Mouse (Mus musculus) spleen, adult 12 weeks (tissue): Measurements from ENCODE around the gene Rab1b.
"Not testable (repeated sequence)": the region's sequence is repeated elsewhere in the genome, so short reads cannot be mapped to it uniquely, and the experiment has no call there.

Source experiments
- DNase-seq: peaks from one replicate; pipeline ENCODE4 v3.0.0; 2022; ENCODE audit warnings: low spot score

Rab1b gene

DNA sequence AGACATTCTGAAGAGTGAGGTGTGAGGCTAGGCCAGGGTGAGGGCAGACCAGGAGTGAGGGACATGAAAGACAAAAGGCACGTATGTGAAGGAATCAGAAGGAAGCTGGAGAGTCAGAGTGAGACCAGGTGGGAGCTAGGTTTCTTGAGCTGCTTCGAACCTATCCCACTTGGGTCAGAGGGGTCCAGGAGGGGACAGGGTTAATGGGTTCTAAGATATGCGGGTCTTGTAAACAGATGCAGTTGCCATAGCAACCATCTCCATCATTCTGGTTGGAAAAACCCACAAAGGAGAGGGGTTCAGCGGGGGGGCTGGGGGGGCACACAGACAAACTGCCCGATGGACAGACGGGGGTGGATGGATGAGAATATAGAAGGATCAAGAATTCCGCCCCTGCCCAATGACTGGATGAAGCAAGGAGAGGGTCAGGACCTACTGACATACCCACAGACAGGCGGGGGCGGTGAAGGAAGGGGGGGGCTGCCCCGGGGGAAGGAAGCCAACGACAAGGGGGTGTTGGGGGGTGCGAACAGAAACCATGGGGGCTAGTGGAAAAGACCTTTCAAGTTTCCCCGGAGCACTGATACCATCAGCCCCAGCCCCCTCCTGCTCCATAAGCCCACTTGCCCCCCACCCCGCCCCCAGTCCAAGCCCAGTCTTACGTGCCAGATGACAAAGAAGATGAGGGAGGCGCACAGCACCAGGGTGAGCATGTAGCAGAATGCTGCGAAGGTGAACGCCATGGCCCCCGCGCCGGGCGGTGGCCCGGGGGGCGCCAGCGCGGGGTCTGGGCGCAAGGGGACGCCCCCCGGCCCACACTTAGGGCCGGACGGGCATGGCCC, 9.1 kb downstream of the Rab1b start:
- no peak for DNase-seq

DNA sequence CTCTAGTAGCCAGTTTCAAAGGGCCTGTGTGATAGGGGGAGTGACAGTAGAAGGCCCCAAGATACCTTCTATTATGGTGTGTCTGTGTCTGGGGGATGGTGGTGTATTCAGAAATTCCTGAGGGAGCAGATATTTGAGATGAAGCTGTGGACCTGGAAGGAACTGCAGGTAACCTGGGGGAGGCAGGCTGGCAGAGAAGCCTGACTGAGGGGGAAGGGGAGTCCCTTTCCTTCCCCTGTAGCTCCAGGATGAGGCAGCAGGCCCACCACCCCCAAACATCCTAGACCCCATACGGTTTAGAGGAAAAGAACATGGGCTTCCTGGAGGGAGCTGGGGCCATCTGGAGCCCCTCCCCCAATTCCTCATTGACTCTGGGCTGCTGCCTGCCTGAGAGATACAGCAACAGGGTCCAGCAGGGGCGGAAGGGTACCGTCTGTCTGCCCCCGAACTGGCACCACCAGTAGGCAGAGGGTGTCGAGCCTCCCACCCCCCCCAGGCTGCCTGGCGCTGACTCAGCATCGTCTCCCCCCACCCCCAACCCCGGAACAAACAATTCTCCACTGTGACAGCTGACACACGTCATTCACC, 10.9 kb downstream of the Rab1b start:
- DNase-seq: no peak

DNA sequence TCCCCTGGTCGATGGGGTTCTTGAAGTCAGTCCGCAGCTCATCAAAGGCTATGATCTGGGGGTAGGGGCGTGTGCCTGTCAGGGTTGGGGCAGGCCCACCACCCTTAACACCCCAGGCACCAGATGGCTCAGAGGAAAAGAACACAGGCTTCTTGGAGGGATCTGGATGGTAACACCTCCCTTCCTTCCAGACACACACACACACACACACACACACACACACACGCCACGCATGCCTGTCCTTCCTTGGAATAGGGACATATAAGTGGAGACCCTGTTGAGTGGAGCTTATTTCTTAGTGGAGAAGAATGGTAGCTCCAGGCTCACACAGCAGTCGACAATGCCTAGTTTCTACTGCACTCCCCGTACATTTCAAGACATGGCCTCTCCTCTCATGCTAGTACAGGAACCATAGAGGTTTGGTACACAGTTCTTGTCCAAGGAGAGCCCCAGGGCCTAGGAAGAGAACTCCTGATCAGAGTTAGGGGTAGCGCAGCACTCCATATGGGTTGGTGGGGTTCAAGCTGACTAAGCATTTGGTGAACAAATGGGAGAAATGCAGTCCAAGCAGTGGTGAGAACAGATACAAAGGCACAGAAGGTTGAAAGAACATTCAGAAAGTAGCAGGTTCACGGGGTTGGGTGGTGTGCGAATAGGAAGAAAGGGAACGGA, 12.0 kb downstream of the Rab1b start:
- no peak for DNase-seq

DNA sequence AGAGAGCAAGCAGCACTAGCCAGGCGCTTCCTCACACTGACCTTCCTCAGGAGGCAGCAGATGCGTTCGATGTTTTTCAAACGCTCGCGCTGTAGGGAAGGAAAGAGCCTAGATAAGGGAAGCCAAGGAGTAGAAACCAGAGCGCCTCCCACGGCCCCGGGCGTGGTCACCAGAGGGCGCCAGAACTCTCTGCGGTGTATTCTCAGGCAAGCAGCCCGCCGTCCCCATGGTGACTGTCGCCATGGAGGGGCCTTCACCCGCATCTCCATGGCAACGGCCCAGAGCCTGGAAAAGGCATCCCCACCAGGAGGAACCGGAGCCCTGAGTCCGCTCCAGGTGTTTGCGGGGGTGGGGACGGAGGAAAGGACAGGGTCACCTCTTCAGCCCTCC, 12.6 kb downstream of the Rab1b start:
- DNase-seq: peak; percentile 78

DNA sequence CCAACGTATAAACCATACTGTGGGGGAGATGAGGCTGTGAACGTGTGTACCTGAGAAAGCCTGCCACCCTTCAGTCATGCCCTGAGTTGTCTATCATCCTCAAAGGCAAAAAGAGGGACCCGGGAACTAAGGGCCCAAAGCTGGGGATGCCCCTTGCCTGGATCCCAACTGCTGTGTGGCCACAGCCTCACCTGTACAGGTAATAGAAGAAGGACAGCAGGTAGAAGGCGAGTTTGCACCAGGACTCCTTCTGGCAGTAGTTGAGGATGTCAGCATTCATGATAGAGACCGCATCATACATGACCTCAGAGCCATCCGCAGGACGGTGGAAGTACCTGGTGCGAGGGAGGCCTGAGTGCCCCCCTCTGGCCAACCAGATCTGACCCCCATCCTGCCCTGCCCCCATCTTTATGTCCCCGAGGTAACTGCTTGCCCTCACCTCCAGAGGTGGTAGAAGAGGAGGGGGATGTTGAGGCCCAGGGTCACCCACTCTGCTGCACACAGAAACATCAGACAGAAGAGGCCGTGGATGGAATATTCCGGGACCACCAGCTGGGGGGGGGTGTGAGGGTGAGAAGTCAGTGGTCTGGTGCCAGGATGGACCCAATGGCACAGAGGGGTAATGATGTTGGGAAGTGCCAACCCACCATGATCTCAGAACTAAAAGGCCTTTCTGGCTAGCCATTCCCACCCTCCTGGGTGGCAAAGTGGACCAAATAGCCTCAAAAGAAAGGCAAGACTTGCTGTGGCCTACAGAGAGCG, 13.2 kb downstream of the Rab1b start:
- DNase-seq: no peak

DNA sequence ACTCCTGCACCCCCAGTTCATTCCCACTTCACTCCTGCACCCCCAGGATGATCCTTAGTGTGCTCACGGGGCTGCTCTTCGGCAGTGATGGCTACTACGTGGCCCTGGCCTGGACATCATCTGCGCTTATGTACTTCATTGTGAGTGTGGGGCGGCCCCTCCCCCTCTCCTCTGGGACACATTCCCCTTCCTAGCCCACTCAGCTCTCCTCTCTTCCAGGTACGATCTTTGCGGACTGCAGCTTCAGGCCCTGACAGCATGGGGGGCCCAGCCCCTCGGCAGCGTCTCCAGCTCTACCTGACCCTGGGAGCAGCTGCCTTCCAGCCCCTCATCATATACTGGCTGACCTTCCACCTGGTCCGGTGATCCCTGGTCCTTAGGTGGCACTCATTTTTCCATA, 14.8 kb downstream of the Rab1b start:
- DNase-seq: no peak

DNA sequence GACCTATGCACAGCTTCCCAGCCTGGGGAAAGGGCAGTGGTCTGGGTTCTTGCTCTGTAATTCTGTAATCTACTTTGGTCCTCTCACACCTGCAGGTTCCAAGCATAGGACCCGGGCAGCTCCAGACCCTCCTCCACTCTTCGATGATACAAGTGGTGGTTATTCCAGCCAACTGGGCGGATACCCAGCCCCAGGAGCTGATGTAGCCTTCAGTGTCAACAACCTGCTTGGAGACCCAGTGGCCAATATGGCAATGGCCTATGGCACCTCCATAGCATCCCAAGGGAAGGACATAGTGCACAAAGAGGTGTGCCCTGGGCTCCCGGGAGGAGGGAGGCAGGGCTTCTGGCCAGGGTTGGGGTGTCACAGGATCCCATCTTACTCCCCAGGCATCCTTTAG, 17.5 kb downstream of the Rab1b start:
- no peak for DNase-seq

DNA sequence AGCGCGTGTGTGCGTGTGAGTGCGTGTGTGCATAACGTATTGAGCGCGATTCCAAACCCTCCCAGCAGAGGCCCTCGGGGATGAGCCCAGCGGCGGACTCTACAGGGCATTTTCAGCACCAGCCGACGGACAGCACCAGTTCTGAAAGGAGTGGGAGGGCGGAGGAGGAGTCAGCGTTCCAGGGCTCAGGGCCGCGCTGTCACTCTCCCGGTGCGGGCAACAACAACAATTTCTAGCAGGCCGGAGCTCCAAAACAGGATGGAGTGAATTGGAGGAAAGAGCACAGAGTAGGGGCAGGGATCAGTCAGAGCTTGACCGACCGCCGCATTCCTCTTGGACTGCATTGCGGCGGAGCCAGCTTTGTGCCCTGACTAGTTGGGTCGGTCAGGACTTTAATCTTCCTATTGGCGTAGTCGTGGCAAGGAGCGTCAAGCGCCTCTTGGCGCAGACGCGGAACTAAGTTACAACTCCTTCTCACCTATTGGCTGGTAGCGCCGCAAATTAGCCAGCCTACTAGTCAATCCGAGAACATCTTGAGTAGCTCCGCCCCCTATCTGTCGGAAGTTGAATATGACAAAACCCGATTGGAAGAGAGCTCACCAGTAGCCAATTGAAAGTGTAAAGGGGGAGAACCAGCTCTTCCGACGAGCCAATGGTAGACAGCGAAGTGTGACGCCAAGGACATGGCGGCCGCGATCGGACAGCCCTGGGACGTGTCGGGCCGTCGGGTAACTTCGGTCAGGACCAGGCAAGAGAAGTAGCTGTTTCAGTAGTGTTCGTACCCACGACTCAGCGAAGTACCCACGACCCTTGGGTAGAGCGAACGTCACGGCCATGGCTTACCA, 18.8 kb downstream of the Rab1b start, which contains the start of gene Yif1a:
Gene Yif1a (plus strand): TSS at position 655 of the 845 bp plus-strand sequence.
- DNase-seq: peak; percentile 82

DNA sequence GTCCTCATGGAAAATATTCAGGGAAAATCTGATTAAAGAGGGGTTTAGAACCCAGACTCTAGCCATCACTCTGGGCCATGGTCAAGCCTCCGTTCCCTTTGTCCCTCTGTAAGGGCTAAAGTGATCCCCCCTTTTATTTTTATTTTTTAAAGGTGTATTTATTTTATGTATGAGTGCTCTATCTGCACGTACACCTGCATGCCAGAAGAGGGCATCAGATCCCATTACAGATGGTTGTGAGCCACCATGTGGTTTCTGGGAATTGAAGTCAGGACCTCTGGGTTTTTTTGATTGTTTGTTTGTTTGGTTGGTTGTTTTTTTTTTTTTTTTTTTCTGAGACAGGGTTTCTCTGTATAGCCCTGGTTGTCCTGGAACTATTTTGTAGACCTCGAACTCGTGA, 20.3 kb downstream of the Rab1b start:
- not testable (repeated sequence) for DNase-seq

DNA sequence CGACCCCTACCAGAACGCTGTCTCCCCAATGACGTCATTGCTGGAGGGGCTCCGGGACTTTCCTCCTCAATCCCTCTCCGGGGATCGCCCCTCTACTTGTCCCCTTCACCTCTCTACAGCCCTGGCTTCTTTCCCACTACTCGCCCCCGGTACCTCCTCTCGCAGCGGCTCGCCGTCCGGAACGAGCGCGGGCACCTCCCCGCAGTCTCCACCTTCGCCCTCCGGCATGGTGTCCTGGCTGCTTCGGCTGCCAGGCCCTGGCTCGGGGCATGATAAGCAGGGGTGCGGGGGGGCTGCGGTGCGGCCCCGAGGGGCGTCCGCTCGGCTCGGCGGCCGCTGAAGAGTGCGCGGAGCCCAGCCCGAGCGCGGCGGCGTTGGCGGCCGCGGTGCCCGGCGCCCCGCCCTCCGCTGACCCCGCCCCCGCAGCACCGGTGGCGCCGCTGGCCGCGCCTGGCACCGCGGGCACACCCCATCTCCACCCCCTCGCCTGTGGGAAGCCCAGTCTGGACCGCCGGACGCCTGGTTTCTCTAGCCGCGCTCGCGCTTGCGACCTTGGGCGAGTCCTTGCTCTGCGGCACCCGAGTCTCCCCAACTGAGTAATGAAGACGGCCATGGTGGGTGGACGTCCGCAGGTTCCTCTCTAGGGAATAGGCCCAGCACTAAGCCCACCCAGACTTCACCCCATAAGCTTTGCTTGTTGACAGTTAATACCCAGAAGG, 21.6 kb downstream of the Rab1b start, which contains the start of gene Tmem151a:
Gene Tmem151a (minus strand): TSS at position 387 of the 719 bp plus-strand sequence.
- DNase-seq: no peak

DNA sequence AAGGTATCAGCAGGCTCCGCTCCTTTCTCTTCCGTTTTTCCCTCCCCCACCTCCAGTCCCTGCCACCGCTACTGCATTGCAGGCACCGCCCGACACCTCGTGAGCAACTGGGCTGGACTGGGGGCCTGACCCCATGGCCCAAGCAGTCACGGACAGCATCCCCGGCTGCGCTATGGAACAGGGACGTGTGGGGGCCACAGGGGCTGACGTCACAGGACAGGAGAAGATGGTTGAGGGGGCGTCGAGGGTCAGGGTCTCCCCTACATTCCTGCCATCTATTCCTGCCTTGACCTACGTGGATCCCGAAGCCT, 22.1 kb downstream of the Rab1b start:
- no peak for DNase-seq

DNA sequence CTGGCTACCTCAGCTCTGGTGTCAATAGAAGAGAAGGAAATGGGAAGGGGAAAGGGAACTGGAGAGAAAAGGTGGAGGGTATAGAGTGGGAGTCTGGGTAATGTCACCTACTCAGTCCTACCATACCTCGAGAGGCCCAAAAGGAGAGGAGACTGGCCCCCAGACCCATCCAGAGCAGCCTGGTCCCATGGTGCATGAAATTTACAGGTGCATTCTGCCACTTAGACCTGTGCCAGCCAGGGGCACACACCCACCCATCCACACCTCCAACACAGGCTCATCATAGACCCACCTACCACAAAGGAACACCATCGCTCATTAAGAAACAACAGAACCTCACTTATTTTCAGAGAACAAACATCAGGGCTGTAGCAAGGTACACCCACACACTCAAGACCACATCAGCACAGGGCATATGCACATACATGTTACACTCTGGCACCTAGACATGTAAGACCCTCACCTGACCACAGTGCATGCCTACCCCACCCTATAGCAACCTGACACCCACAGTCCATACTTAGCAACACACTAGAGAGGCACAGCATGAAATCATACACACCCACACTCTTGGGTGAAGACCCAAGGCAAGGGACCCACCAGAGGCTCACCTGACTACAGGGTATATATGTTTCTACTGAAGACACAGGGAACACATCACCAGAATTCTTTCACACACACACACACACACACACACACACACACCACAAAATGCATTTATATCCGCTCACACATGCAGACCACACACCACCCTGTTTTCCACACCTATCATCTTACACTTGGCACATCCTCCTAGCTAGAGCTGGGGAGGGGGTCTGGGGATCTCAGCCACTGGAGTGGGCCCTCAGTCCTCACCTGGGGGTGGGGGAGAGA, 22.7 kb downstream of the Rab1b start:
- DNase-seq: no peak

DNA sequence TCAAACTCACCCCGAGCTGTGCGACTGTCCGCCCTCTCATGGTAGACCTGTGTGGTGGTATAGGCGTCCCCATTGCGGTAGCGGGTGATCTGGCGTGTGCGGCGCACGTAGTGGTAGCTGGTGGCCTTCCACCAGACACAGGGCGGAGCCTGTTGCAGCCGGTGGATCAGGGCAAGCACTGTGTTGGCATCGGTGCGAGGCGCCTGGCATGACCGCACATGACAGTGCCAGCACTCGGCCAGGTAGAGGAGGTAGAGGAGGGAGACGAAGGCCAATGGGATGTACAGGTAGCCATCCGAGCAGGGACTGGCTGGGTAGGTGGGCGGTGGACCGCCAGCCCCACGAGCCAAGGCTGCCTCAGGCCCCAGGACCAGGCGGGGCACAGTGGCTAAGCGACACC, 24.3 kb downstream of the Rab1b start:
- DNase-seq: no peak

DNA sequence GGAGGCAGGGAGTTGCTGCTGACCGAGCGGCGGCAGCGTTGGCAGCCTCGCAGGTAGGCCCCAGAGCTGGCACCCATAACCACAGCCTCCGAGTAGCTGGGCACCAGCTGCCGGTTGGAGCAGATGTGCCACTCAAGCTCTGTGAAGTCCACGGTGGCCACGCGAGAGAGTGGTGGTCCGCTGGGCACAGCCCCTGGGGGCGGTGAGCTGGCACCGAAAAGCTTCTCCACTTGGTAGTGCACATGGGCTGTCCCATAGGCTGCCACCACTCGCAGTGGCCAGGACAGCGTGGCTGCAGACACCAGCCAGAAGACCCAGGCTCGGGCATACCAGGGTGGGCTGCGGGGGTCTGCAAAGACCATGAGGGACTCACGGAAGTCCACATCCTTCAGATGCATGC, 24.9 kb downstream of the Rab1b start:
- no peak for DNase-seq

DNA sequence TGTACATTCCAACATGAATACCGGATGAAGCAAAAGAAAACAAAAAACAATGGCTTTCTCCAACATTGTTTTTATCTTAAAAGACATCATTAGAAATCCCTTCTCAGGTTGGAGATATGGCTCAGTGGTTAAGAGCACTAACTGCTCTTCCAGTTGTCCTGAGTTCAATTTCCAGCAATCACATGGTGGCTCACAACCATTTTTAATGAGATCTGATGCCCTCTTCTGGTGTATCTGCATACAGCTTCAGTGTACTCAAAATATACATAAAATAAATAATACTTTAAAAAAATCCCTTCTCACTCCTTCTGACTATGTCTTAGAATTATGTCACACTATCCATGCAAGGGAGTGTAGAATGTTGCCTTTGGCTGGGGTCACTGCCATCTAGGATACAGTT, 27.6 kb downstream of the Rab1b start:
- no peak for DNase-seq

DNA sequence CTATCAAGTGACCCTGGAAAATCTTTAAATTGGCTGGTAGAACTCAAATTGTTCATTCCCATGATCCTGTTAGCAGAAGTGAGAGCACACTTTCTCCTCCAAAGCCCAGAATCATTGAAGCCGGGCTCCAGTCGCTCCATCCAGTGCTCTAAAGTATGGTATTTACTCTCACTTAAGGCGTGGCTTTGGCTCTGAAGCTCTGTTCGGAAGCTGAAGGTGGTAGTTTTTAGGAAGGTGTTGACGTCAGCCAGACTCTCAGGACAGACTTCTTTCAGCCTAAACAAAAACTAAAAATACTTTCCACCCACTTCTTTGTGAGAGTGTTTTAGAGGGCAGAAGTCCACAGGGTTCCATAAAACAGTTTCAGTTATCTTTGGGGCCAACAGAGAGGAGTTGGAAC, 33.4 kb downstream of the Rab1b start:
- DNase-seq: no peak

DNA sequence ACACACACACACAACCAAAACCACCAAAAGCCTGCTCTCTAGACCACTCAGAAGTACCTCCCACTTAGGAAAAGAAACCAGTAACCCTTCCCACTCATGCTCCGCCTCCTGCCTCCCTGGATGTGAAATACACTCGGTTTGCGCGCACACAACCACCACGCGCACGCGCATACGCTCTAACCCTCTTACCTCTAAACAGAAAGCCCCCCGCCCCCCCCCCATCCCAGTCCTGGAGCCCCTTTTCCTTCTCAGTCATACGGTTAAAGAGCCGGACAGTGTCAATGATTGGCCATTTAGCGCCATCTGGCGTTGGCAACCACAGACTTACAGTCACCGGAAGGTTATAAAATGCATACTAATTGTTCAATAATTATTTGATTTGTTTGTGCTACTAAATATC, 33.8 kb downstream of the Rab1b start:
- no peak for DNase-seq

DNA sequence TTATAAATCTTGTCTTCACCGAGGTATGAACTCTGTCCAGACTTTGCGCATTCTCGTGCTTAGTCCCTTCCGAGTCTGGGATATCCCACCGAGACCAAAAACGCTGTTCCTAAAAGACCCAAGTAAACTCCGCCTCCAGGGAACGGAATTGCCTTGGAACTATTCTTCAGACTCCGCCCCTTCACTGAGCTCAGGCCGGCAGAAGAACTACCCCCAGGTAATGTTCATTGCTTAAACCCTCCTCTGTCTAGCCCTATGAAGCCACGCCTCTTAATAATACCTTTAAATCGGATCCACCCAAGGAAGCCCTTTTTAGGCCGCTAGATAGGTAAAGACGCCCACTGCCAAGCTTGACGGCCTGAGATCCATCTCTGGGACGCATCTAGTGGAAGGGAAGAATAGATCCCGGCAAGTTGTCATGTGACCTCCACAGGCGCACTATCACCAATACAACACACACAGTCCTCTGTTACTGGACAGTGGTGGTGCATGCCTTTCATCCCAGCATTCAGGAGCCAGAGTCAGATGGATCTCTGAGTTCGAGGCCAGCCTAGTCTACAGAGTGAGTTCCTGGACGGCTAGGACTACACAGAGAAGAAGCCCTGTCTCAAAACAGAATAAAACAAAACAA, 34.4 kb downstream of the Rab1b start:
- DNase-seq: no peak

DNA sequence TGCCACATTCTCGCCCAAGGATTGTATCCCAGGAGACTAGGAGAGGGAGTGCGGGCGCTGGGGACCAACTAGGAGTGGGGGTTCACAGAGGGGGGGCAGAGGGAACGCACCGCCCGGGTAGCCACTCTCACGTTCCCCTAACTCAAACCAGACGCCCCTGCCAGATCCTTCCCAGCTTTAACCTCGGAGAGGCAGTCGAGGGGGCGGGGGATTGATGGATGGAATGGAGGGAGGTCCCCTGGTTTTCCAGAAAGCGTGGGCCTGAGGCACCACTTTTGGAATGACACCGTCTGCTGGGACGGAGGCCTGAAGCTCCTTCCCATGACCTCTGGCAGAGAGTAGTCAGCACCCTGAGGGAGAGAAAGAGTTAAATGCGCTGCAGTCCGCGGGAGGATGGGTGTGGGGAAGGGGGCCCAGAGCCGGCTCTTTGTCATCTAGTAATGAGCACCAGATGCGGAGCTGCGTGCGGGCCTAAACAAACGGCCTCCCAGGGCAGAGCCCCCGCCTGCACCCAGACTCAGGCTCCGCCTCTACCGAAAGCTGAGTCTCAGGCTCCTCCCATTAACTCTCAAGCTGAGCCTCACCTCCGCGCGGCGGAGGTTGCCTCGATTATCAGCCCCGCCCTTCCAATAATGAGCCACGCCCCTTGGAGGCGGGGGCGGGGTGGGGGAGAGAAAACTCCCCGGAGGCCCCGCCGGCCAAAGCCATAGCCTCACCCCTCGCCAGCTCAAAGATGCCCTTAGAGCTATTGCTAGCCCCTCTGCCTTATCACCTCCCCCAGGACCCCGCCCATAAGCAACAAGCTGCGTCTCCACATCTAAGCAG, 35.1 kb downstream of the Rab1b start:
- DNase-seq: peak; percentile 68
